Mouse (Mus musculus) heart, adult 2 months (tissue): ENCODE measurements around the gene Pak4. TPM values are rescaled to one million over a fixed set of nuclear protein-coding genes. Genes with fewer than 3 reads are reported as not detected.

ENCODE experiments used
- DNase-seq, 2 experiments: peaks; one replicate each; pipeline ENCODE4 v3.0.0; 2021
- H3K27ac ChIP-seq: fragments of 200-600 bp; 2 replicates; pipeline ENCODE4 v1.8.1; 2022
- H3K27me3 ChIP-seq: fragments of 200-500 bp; 2 replicates; pipeline ENCODE4 v1.6.1; 2012; ENCODE audit warnings: mild to moderate bottlenecking, low read length, inconsistent platforms, mixed read lengths; ENCODE audit not compliant: control insufficient read depth, insufficient read depth
- H3K36me3 ChIP-seq: fragments of 200-500 bp; 2 replicates; pipeline ENCODE4 v1.6.1; 2012; ENCODE audit warnings: low read length, inconsistent platforms; ENCODE audit not compliant: control insufficient read depth, insufficient read depth
- H3K4me1 ChIP-seq: fragments of 200-500 bp; 2 replicates; pipeline ENCODE4 v1.6.1; 2011; ENCODE audit warnings: low read length; ENCODE audit not compliant: control insufficient read depth, insufficient read depth
- H3K4me3 ChIP-seq: fragments of 200-600 bp; 2 replicates; pipeline ENCODE4 v1.8.1; 2022
- H3K79me2 ChIP-seq: fragments of 200-500 bp; replicated peaks from 2 replicates; pipeline ENCODE4 v1.6.1; 2012; ENCODE audit warnings: mild to moderate bottlenecking, inconsistent platforms, low read length, moderate library complexity, mixed read lengths; ENCODE audit not compliant: control insufficient read depth, insufficient read depth
- H3K9ac ChIP-seq: fragments of 200-500 bp; 2 replicates; pipeline ENCODE4 v1.6.1; 2012; ENCODE audit warnings: low read depth, mild to moderate bottlenecking, control low read depth, inconsistent platforms, low read length, mixed read lengths
- CTCF ChIP-seq: fragments of 200-600 bp; IDR thresholded peaks from 2 replicates; pipeline ENCODE4 v1.8.1; 2022; ENCODE audit warnings: antibody characterized with exemption, mild to moderate bottlenecking, moderate library complexity
- EP300 ChIP-seq: fragments of 200-500 bp; IDR thresholded peaks from 2 replicates; pipeline ENCODE4 v1.6.1; 2011; ENCODE audit warnings: low read depth, low read length, control low read depth; ENCODE audit not compliant: insufficient read depth
- POLR2A ChIP-seq: fragments of 200-500 bp; IDR thresholded peaks from 2 replicates; pipeline ENCODE4 v1.6.1; 2011; ENCODE audit warnings: mild to moderate bottlenecking, low read depth, low read length, control low read depth; ENCODE audit not compliant: insufficient read depth
- WGBS: fragments of 180-500 bp; shearing (Covaris S2); methylation state at CpG from one replicate; pipeline ENCODE4 v1.1.7; 2018; 5-methylcytosine and 5-hydroxymethylcytosine counted together
- intact Hi-C: fragments of 180-260 bp; cut with DNase I; formaldehyde crosslinking; loops from one replicate; pipeline ENCODE4 v1.15.1; 2025
- polyA plus RNA-seq: library from polyadenylated mRNA; depleted of rRNA; stranded (reverse); fragments of >200 nt; gene quantifications from 2 replicates; pipeline ENCODE4 v1.2.3, GENCODE M21; 2012
- total RNA-seq, 2 experiments: library from RNA; stranded (reverse); gene quantifications; 2 replicates each; pipeline ENCODE4 v1.2.3; 2021

The Pak4 gene
- total and polyA plus RNA-seq, 3 experiments, result 7.6 to 9.4 (median 8.8) TPM

DNA sequence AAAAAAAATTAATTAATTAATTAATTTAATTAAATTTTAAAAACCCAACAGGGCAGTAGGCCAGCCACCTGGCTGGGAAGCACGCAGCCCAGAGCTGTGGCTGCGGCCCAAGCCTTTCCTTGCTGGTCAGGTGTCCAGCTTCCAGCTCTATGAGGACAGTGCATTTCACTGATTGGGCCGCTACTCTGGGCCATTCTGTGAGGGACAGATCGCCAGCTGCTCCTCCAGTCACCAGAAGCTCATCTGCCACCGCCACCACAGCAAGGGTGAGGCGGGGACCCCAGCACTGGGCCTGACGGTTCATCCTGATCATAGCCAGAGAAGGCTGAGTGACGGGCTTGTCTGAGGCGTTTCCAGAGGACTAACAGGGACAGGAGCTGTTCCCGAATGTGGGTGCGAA is 36.0 kb downstream of the Pak4 start:
- TF ChIP-seq POLR2A, result no peak
- TF ChIP-seq CTCF, result no peak
- TF ChIP-seq EP300, result no peak
- intact Hi-C loops, result no loop called here
- Histone ChIP-seq H3K4me3 (no peak overlapping the region), H3K9ac (no peak overlapping the region), H3K27me3 (no peaks in the 10 kb centered on the region), H3K4me1 (no peaks in the 10 kb centered on the region; the same call in 1 of the 2 replicates), H3K79me2 (no peaks in the 10 kb centered on the region), H3K27ac (no peak overlapping the region), H3K36me3 (no peaks in the 10 kb centered on the region)
- 93% methylated on average over 11 of the region's 11 CpGs for WGBS
- DNase-seq, result no peak

DNA sequence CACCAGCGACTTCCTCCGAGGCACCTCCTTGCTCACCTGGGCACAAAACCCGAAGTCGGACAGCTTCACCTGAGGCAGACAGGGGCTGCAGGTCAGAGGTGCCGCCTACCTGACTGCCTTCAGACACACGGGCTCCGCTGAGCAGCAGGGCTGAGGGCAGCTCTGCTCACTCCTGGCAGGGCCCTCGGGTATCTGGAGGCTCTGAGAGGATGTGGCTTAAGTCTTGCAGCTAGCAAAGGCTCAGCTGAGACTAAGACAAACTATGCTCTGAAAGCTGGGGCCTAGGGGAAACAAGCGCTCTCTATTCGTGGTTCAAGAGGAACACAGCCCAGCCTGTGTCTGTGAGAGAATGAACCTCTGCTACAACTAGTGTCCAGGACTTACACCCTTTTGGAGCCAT is 37.1 kb downstream of the Pak4 start:
- intact Hi-C loops, result no loop called here
- H3K4me3 ChIP-seq, result no peak overlapping the region
- H3K79me2 ChIP-seq, result no peaks in the 10 kb centered on the region
- H3K36me3 ChIP-seq, result no peaks in the 10 kb centered on the region
- no peak overlapping the region for H3K27ac ChIP-seq
- WGBS, result 94% methylated on average over 10 of the region's 10 CpGs
- TF ChIP-seq POLR2A (no peak), EP300 (no peak), CTCF (no peak)
- no peaks in the 10 kb centered on the region for H3K27me3 ChIP-seq
- no peak overlapping the region for H3K9ac ChIP-seq
- DNase-seq, result no peak
- H3K4me1 ChIP-seq, result no peaks in the 10 kb centered on the region; the same call in 1 of the 2 replicates

DNA sequence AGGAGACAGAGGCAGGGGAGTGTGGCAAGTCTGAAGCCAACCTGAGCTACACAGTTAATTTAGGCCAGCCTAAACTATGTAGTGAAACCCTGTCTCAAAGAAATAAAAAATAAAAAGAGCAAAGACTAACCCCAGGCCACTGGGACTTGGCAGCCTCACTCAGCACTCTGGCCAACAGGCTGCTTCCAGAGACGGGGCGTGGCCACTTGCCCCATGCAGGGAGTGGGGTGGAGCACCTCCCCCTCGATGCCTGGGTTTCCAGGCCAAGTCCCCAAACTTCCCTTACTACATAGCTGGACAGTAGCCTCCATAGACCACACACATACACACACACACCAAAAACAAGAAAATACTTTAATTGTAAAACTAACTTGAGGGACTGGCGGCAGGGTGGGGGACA is 39.5 kb downstream of the Pak4 start:
- 39% methylated on average over 4 of the region's 4 CpGs for WGBS
- peak; percentile 68 to 76 for DNase-seq
- intact Hi-C loops, result no loop called here
- H3K27me3 ChIP-seq, result no peaks in the 10 kb centered on the region
- TF ChIP-seq EP300, result no peak
- no peak for TF ChIP-seq CTCF
- TF ChIP-seq POLR2A, result no peak
- H3K4me3 ChIP-seq, result no peak overlapping the region
- H3K27ac ChIP-seq, result no peak overlapping the region
- no peaks in the 10 kb centered on the region for H3K79me2 ChIP-seq
- H3K36me3 ChIP-seq, result no peaks in the 10 kb centered on the region
- no peaks in the 10 kb centered on the region; the same call in 1 of the 2 replicates for H3K4me1 ChIP-seq
- H3K9ac ChIP-seq, result no peak overlapping the region

DNA sequence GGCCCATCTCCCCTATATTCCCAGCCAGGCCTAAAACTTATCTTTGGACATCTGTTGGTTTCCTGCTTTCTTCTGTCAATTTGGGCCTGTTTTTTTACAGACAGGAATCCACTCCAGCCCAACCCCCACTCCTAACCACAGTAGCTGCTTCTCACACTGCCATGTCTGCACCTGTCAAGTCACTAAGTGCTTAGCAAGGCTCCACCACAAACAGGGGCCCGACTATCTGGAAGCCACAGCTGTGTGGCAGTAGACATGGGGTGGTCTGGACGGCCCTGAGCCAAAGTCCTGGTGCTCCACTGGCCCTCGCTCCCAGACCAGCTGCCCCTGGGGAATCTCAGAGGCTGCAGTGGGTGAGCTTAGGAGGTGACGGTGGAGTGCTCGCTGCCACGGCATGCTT is 40.3 kb downstream of the Pak4 start:
- WGBS, result 68% methylated on average over 6 of the region's 6 CpGs
- no peak for DNase-seq
- TF ChIP-seq CTCF (no peak), EP300 (no peak)
- H3K27me3 ChIP-seq, result no peaks in the 10 kb centered on the region
- H3K4me1 ChIP-seq, result no peaks in the 10 kb centered on the region; the same call in 1 of the 2 replicates
- intact Hi-C loops, result no loop called here
- no peak overlapping the region for H3K9ac ChIP-seq
- no peak overlapping the region for H3K27ac ChIP-seq
- no peaks in the 10 kb centered on the region for H3K36me3 ChIP-seq
- H3K79me2 ChIP-seq, result no peaks in the 10 kb centered on the region
- no peak overlapping the region for H3K4me3 ChIP-seq

DNA sequence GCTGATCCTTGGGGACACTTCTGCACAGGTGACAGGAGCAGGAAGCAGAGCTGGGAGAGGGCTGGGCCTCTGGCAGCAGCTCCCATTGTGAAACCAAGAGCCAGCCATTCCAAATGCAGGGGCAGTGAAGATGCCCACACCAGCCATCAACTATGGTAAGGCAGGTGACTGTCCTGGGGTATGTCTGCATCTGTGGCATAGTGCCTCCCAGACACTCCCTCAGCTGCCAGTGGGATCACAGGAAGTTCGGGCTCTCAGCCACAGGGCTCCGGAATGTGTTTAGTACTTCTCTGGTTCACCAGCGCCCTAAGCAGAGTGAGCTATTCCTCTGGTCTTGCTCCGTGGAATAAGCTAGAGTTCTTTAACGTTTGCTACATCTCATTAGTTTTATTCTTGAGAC is 40.9 kb downstream of the Pak4 start:
- no peak for DNase-seq
- H3K9ac ChIP-seq, result no peak overlapping the region
- intact Hi-C loops, result no loop called here
- no peak overlapping the region for H3K4me3 ChIP-seq
- no peaks in the 10 kb centered on the region; the same call in 1 of the 2 replicates for H3K4me1 ChIP-seq
- TF ChIP-seq POLR2A (no peak), EP300 (no peak), CTCF (no peak)
- H3K27me3 ChIP-seq, result no peaks in the 10 kb centered on the region
- no peaks in the 10 kb centered on the region for H3K79me2 ChIP-seq
- H3K36me3 ChIP-seq, result no peaks in the 10 kb centered on the region
- H3K27ac ChIP-seq, result no peak overlapping the region
- WGBS, result 65% methylated on average over 5 of the region's 5 CpGs

DNA sequence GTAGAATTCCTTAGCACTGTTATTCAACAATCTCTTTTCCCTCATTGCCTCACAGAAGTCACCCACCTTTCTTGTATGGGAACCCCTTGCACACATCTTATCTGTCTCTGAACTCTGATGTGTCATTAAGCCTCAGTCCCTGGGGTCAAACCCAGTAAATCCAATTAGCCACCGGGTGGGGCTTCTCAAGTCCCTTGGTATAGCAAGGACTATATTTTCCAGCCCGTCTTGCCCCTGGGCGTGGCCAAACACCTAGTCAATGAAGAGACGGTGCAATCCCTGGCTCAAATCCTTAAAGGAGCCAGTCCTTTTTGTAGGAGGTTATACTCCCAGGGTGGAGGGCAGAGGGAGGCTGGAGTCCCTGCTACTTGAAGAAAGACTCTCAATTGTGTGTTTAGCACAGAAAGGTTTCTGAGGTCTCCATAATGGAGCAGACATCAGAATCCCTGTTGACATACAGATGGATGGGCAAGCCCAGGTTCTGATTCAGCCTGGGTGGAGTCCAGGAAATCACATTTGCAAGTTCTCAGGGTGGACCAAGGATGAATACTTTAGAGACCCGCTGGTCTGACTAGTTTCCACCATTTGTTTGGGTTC is 41.9 kb downstream of the Pak4 start:
- TF ChIP-seq POLR2A (no peak), CTCF (no peak), EP300 (no peak)
- Histone ChIP-seq H3K4me3 (no peak overlapping the region), H3K9ac (no peak overlapping the region), H3K79me2 (no peaks in the 10 kb centered on the region), H3K27me3 (no peaks in the 10 kb centered on the region), H3K27ac (no peak overlapping the region), H3K4me1 (no peaks in the 10 kb centered on the region; the same call in 1 of the 2 replicates), H3K36me3 (no peaks in the 10 kb centered on the region)
- no peak for DNase-seq
- 17% methylated on average over 5 of the region's 5 CpGs for WGBS
- intact Hi-C loops, result no loop called here
